Mouse (Mus musculus) large intestine, adult 2 months (tissue): ENCODE data around the gene Prkar1a. TPM values are rescaled to one million over a fixed set of nuclear protein-coding genes. Genes with fewer than 3 reads are reported as not detected.

Experiments used
- DNase-seq: peaks from one replicate; pipeline ENCODE4 v3.0.0-alpha.2; 2012; ENCODE audit warnings: low read depth, low spot score
- WGBS: fragments of 180-500 bp; shearing (Covaris S2); methylation state at CpG from one replicate; pipeline ENCODE4 v1.1.7; 2018; 5-methylcytosine and 5-hydroxymethylcytosine counted together
- polyA plus RNA-seq: library from polyadenylated mRNA; depleted of rRNA; stranded (reverse); fragments of >200 nt; gene quantifications from 2 replicates; pipeline ENCODE4 v1.2.3, GENCODE M21; 2012

Prkar1a gene
- polyA plus RNA-seq, 1 experiment, result 43.8 TPM

DNA sequence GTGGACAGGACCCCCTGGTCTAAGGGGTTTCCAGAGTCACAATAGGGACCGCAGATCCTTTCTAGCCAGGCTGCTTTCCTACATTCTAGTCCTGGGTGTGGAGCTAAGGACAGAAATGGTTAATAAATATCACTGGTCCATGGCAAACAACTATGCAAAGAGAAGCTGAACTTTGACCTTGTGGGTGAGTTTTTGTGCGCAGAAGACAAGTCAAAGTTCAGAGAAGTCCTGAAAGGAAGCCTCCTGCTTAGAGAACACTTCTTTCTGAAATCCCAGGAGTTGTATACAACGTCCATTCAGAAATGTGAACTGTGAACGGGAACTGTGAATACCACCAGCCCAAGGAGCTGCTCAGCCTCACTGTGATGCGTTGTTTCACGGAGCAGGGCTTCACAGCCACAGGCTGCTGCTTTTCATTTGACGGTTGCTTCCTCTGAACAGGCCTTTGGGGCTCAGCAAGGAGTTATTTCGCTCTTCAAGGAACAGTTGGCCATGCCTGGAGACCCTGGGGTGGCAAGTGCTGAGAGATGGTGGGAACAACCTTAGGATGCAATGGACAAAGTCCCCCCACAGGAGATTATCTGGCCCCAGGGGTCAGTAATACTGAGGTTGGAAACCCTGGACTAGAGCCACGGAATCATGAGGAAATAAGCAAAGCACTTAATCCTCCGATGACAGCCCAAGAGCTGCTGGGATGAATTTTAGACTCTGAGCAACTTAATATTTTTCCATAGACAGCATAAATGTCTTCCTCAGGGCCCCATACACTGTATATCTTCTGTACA lies 53.0 kb downstream of the Prkar1a start:
- no peak for DNase-seq
- 31% methylated on average over 10 of the region's 10 CpGs for WGBS

DNA sequence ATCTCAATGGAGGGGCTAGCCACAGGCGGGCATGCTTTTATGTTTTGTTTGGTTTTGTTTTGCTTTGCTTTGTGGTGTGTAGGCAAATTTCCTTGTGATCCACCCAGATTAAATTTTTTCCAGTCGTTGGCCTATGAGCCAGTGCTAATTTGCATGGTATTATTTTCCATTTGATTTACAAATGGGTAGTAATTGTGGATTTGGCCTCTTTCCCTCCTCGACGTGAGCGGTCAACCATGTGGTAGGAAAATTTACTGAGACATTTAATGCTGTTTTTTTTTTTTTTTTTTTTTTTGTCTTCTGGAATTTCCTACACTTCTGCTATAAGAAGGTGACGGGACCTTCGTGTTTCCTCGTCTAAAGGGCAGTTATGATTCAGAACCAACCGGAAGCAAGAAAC lies 54.6 kb downstream of the Prkar1a start:
- no peak for DNase-seq
- WGBS, result 65% methylated on average over 9 of the region's 9 CpGs

DNA sequence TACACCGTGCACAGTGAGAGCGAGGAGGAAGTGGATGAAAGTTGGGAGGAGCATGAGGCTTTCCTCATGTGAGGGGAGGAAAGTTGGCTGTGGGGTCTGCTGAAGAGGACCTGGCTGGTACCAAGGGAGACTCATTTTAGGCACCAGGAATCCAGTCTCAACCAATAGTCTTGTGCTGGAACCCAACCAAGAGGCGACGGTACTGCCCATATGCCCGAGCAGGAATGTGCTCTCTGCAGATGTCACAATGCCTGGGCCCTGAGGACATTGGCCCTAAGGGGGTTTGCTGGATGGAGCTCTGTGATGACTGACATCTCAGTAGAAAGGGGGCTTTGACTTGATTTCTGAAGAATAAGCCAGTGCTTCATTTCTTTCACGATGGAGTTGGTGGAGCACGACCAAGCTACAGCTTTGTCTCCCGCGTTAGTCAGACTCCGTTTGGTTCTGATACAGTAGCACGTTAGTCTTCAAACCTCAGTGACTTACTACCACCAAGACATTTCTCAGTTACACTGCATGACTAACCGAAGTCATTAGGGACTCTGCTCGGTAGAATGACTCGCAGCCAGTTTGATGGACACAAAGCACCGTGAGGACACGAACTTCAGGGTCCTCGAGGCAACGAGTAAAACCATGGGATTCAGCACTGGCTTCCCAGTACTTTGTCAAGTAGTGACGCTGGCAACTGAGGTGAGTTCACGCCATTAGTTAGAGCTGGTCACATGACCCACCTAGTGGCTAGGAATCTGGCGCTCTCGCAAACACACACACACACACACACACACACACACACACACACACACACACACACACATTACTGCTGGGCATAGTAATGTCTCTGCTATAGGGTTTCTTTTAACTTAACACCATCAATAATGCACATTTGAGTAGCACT lies 55.4 kb downstream of the Prkar1a start:
- DNase-seq, result no peak
- WGBS, result 90% methylated on average over 22 of the region's 22 CpGs

DNA sequence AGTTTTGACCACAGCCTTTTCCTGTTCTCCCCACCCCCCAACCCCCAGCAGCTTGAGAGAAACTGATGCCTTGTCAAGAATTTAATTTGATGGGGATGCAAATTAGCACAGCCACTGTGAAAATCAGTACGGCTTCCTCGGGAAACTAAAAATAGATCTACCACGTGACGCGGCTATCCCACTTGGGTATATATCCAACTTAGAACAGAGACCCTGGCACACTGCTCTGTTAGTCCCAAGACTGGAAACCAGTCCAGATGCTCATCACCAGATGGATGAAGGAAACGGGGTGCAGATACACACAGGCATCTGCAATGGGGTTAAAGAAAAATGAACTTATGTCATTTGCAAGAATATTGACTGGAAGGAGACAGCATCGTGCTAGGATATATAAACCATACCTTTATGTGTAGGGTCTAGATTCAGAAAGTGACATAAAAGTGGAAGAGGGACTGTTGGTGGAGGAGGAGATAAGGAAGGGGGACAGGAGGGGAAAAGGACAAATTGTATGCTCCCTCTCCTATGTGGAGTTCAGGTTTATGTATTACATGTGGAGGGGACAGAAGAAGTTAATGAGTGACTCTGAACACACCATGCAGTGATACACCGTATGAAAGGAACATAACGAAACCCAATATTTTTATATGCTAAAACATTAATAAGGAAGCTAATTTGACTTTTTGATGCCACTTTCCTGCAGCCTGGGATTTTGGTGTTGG lies 56.3 kb downstream of the Prkar1a start:
- 50% methylated on average over 9 of the region's 9 CpGs for WGBS

DNA sequence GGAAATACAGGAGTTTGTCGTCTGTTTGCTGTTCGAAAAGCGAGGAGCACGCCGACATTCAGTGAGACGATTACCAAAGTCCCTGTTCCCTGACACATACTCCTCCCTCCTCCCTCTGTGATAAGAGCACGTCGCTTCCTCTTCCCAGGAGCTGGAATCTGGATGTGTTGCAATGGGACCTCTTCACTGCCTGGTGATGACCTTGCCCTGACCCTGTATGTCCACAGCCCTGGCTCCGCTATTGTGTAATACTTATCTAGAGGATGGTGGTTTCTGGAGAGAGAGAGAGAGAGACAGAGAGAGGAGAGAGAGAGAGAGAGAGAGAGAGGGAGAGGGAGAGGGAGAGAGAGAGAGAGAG lies 56.8 kb downstream of the Prkar1a start:
- WGBS, result 16% methylated on average over 9 of the region's 9 CpGs
- DNase-seq, result no peak

More for the DNA sequence above, 56.3 kb downstream of the Prkar1a start:
- no peak for DNase-seq

DNA sequence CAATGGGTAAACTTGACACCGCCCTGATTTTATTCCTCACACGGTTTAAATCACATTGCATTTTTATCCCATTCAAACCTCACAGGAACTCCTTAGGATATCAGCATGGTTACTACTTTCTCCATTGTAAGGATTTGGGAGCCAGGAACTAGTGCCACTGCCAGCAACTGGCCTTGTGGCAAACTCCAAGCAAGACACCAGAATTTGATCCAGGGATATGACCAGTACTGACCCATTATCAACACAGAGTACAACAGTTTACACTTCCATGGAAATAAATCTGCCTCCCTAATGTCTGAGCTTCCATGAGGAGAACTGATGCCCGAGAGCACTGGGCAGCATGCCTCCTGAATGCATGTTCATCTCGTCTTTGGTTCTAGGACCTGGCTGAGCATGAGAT lies 57.4 kb downstream of the Prkar1a start:
- WGBS, result 68% methylated on average over 4 of the region's 4 CpGs
- no peak for DNase-seq

DNA sequence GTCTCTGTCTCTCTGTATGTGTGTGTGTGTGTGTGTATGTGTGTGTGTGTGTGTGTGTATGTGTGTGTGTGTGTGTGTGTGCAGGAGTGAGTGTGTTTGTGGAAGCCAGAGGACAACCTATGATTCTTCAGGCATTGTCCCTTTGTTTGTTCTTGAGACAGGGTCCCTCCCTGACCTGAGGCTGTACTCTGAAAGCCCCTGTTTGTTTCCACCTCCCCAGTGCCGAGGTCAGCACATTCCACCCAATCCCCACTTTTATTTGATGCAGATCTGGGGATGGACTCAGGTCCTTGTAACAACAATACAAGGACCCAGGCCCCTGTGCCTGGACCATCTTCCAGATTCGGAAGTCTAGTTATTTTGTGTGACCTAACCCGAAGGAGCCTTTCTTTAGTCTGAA lies 58.2 kb downstream of the Prkar1a start:
- 80% methylated on average over 3 of the region's 3 CpGs for WGBS
- no peak for DNase-seq

DNA sequence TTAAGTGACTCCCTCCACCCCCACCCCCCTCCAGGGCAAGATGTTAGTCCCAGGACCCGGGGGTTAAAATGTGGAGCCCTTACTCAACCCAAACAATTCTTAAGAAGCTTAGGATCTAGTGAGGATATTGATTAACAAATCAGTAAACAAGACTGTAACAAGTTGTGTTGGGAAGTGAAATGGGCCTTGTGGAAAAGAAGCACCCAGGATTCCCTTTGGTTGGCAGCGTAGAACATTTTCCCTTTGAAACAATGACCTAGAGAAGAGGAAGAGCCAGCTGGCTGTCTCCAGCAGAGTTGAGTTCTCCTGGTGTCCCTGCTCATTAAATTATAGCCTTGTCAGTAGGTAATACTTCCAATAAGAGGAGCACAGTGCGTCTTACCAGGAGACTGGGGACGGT lies 59.6 kb downstream of the Prkar1a start:
- 94% methylated on average over 4 of the region's 4 CpGs for WGBS
- DNase-seq, result no peak

DNA sequence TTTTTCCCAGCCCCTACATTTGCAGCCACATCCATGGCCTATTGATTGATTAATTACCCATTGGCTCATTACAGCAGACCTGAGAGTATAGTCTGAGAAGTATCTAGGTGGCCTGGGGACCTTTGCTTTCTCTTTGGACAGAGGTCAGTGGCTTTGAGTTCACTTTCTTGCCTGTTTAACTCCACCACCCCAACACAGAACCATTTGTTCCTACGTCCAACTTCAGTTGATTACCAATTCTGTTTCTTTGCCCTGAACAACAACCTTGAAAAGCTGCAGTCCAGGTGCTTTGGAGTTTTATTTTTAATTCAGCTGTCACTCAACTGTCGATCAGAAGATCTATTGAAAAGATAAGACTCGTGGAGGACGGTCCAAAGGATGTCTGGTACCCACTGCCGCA lies 60.3 kb downstream of the Prkar1a start:
- DNase-seq, result no peak
- 85% methylated on average over 5 of the region's 5 CpGs for WGBS

DNA sequence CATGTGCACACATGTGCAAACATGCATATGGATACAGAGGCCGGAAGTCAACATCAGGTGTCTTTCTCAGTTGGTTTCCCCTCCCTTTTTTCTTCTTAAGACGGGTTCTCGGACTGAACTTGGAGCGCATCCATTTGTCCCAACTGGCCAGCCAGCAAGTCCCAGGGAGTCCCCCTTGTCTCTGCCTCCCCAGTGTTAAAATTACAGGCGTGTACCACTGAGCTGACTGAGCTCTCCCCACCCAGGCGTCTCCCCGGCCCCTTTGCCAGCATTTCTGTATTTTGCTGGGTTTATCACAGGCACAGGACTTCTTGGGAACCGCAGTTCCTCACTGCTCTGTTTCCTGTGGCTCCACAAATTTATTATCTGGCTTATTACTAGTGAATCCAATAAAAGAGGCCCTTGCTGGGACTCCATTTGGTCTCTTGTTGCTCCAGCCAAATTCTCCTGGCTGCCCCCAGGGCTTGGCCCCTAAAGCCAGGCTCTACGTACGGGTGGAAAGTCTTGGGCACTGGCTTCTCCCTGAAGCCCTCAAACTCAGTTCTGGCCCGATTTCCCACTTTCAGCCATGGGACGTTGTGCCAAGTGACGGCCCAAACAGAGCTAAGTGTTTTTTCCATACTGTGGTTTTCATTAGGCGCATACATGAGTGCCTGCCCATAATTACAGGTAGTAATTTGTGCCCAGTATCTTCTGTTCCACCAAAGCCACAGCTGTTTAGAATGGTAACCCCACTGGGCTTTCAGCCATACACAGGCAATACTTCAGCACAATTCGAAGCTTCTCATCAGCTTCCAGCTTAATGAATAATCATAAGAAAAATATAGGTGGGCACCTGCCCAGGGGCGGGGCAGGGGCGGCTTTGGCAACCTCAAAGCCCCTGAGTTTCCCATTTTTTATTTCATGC lies 65.4 kb downstream of the Prkar1a start:
- WGBS, result 65% methylated on average over 17 of the region's 17 CpGs
- no peak for DNase-seq

DNA sequence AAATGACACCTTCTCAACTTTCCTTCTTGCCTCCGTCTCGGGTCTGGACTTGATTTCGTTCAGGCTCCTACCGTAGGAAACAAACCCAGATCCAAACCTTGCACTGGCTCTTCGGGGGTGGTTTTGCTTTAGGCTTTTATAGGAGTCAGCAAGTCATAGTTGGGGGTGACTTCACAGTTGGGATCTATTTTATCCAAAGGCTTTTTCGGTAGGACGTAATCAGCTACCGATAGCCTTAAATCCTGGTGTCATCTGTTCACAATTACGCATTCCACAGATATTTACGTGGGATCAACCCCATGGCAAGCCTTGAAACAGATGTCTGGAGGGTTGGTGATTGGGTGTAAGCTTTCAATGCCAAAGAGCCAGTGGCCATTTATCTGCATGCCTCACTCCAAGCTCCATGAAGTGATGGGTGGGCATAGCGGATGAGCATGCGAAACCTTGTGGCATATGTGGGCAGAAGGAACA lies 66.1 kb downstream of the Prkar1a start:
- WGBS, result 90% methylated on average over 12 of the region's 12 CpGs
- DNase-seq, result no peak

DNA sequence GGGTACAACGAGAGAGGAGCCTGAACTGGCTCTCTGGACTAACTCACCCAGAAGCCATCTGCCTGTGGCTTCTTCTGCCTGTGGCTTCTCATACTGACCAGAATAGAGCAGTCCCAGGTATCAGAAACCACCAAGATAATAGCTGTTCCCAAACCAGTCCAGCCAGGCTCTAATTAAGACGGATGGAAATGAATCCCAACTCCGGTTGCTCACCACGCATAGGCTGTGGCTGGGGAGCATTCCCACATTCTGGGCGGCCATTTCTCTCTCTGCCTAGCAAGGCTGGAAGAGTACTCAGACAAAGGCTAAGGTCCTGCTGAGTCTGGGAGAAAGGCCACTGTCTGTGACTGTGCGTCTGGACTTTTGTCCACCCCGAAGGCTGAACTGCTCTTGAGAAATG lies 67.8 kb downstream of the Prkar1a start:
- DNase-seq, result no peak
- WGBS, result 74% methylated on average over 7 of the region's 7 CpGs

DNA sequence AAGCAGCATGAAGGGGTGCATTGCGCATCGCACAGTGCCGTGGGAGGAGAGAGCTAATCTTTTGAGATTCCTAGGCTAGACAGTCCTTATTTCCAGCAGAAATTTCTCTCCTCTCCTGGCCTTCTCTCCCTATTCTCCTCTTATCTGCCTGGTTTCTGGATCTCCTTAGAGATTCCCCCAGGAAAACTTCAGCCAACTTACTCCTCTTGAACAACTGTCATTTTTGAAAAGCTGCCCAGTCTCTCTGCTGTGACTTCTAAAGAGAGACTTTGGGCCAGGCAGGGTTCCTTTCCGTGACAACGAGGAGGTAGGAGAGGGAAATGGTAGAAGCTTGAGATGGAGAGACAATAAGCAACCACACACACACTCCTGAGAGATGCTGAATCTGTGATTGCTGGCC lies 68.2 kb downstream of the Prkar1a start:
- no peak for DNase-seq
- 70% methylated on average over 5 of the region's 5 CpGs for WGBS

DNA sequence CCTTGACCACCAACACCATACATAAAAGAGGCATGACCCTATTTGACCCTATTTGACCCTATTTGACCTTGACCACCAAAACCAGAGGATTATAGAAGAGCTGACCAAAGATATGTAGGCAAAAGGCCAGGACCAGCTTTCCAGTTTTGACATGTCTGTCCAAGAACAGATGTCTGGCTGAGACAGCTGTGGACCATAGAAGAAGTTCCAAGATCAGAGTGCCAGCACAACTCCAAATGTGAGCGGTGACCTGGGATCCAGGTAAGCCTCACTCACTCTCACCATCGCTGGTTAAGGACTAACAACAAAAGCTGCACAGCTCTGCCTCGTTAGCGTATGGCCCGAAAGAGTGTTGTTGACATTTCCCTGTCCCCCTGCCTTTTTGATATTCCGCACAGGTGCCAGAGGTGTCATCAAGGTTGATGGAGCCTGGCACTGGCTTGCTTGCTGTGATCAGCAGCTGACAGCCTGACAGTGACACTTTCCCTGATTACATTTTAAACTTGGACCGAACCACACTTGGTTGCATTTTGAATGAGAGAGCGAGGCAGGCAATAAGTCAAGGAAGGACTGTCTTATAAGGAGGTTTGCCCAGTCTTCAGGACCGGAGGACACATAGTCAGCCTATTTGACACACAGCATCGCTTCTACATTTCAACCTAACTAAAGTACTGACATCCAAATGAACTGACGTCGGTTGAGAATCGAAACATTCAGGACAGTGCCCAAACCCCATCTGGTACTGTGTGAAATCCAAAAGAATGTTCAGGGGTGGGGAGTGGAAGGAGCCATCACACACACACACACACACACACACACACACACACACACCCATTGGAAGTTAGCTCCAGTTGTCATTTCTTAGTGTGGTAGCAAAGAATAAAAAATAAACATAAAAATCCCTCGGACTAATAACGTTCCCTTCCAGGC lies 69.0 kb downstream of the Prkar1a start:
- 81% methylated on average over 15 of the region's 15 CpGs for WGBS
- DNase-seq, result no peak
